ENCODE assay signal across 10 mouse cellular contexts in genomic region chr5:103364791-103365699, GRCm38 (mm10). TPM values are rescaled to one million over a fixed set of nuclear protein-coding genes. Genes with fewer than 3 reads are reported as not detected.
DNase-seq lines count a peak whose midpoint lies in the region; ATAC-seq lines count a peak whose summit lies in the region.
"Had no signal": no experiment of that assay in that cellular context is flagged by ENCODE, and none has a peak within 500 bp of the region (broad histone marks: within the 10 kb centered on the region; RNA-seq: fewer than 3 reads in every experiment).

No protein-coding gene starts in this region.

- H3K9ac ChIP-seq in heart, embryonic 12.5 days, result no peak overlapping the region
- no peak overlapping the region for H3K9ac ChIP-seq in forebrain, embryonic 12.5 days
- no peak overlapping the region for H3K9ac ChIP-seq in kidney, embryonic 15.5 days

- H3K4me2 ChIP-seq in heart, embryonic 12.5 days, result peak overlapping the region; percentile 46
- H3K4me2 ChIP-seq in forebrain, embryonic 12.5 days, result no peak overlapping the region; the same call in 1 of the 2 replicates
- H3K4me2 ChIP-seq in kidney, embryonic 15.5 days, result peak overlapping the region; percentile 30

- intact Hi-C loops in heart, postnatal 36 days (cut with DNase I), result no loop called here
- intact Hi-C loops in left cerebral cortex, postnatal 4 days (cut with DNase I), result no loop called here

- H3K4me1 ChIP-seq in heart, embryonic 12.5 days (replicated peaks), result peaks cover 16% of the 10 kb centered on the region
- H3K4me1 ChIP-seq in forebrain, embryonic 12.5 days, result peaks cover 3% of the 10 kb centered on the region; the same call in 1 of the 2 replicates
- peaks cover 45% of the 10 kb centered on the region for H3K4me1 ChIP-seq in kidney, embryonic 15.5 days

- ATAC-seq in heart, embryonic 12.5 days (ENCODE audit: insufficient number of reproducible peaks, low FRiP score), result no peak; the same call in 1 of the 2 replicates
- ATAC-seq in forebrain, embryonic 12.5 days (ENCODE audit: low FRiP score), result peak; percentile 76; the same call in 1 of the 2 replicates
- peak; percentile 88 for ATAC-seq in kidney, embryonic 15.5 days (replicated peaks; ENCODE audit: low FRiP score)
- no peak for ATAC-seq in megakaryocyte progenitor cell, adult 5-6 weeks (replicated peaks; ENCODE audit: poor library complexity)

- WGBS in heart, embryonic 12.5 days, result 63% methylated on average over 21 of the region's 21 CpGs
- WGBS in forebrain, embryonic 12.5 days, result 70% methylated on average over 21 of the region's 21 CpGs
- 70% methylated on average over 21 of the region's 21 CpGs for WGBS in kidney, embryonic 15.5 days

- peaks cover 7% of the 10 kb centered on the region; the same call in 1 of the 2 replicates for H3K27me3 ChIP-seq in heart, embryonic 12.5 days (replicated peaks)
- H3K27me3 ChIP-seq in forebrain, embryonic 12.5 days, result peaks cover 12% of the 10 kb centered on the region; the same call in 1 of the 2 replicates
- H3K27me3 ChIP-seq in kidney, embryonic 15.5 days, result no peaks in the 10 kb centered on the region

- H3K4me3 ChIP-seq in heart, embryonic 12.5 days, result no peak overlapping the region
- H3K4me3 ChIP-seq in forebrain, embryonic 12.5 days (replicated peaks), result no peak overlapping the region
- no peak overlapping the region for H3K4me3 ChIP-seq in kidney, embryonic 15.5 days (replicated peaks)

- peaks cover 9% of the 10 kb centered on the region; the same call in 1 of the 2 replicates for H3K9me3 ChIP-seq in heart, embryonic 12.5 days (replicated peaks)
- H3K9me3 ChIP-seq in forebrain, embryonic 12.5 days, result no peaks in the 10 kb centered on the region
- no peaks in the 10 kb centered on the region for H3K9me3 ChIP-seq in kidney, embryonic 15.5 days (replicated peaks)

- DNase-seq in heart, postnatal 36 days, result no peak
- DNase-seq in lung, postnatal 36 days, result peak; percentile 80
- DNase-seq in left cerebral cortex, postnatal 4 days, result no peak
- no peak for DNase-seq in right cerebral cortex, postnatal 25 days
- DNase-seq: B cell, adult 2 months; gastrocnemius, postnatal 36 days had no signal

- no peaks in the 10 kb centered on the region for H3K36me3 ChIP-seq in heart, embryonic 12.5 days
- H3K36me3 ChIP-seq in forebrain, embryonic 12.5 days (replicated peaks), result no peaks in the 10 kb centered on the region
- H3K36me3 ChIP-seq in kidney, embryonic 15.5 days, result no peaks in the 10 kb centered on the region

- no peak overlapping the region for H3K27ac ChIP-seq in heart, embryonic 12.5 days (ENCODE audit: poor library complexity, severe bottlenecking)
- no peak overlapping the region for H3K27ac ChIP-seq in forebrain, embryonic 12.5 days
- H3K27ac ChIP-seq in kidney, embryonic 15.5 days, result peak overlapping the region; percentile 82

RNA-seq across cellular contexts. Expression of gene Ptpn13, which starts 59.9 kb away (rescaled TPM):
- polyA plus RNA-seq in heart, embryonic 12.5 days (2016; fragmentation: Nextera tagmentation; extraction: Ambion mirVana), result 15.1 and 16.8 TPM in 2 replicates
- 1 to 10 TPM; 6.1 to 7.0 TPM for total RNA-seq in heart, postnatal 36 days (2021)
- polyA plus RNA-seq in forebrain, embryonic 12.5 days (2016; fragmentation: Nextera tagmentation; extraction: Ambion mirVana), result 13.8 and 14.4 TPM in 2 replicates
- polyA plus RNA-seq in kidney, embryonic 15.5 days (2015; fragmentation: Nextera tagmentation; extraction: Ambion mirVana), result 29.8 and 30.9 TPM in 2 replicates
- total RNA-seq in megakaryocyte progenitor cell, adult 5-6 weeks (2015), result 0.30 and 0.37 TPM in 2 replicates
- total RNA-seq in megakaryocyte progenitor cell, adult 5-6 weeks (2017), result 0.58 and 1.5 TPM in 2 replicates
- total RNA-seq in left cerebral cortex, postnatal 4 days (2021), result 1 to 10 TPM; 8.8 to 8.9 TPM

Comparison
In these comparisons a context has a peak if more than half of its experiments do, and no peak if none do; other contexts are left out.
1. ATAC-seq: peak in forebrain, embryonic 12.5 days (single experiment) and kidney, embryonic 15.5 days (single experiment); none in heart, embryonic 12.5 days (single experiment) and megakaryocyte progenitor cell, adult 5-6 weeks (single experiment).